13 mouse cellular contexts compared by ENCODE assay signal in the genomic region with DNA sequence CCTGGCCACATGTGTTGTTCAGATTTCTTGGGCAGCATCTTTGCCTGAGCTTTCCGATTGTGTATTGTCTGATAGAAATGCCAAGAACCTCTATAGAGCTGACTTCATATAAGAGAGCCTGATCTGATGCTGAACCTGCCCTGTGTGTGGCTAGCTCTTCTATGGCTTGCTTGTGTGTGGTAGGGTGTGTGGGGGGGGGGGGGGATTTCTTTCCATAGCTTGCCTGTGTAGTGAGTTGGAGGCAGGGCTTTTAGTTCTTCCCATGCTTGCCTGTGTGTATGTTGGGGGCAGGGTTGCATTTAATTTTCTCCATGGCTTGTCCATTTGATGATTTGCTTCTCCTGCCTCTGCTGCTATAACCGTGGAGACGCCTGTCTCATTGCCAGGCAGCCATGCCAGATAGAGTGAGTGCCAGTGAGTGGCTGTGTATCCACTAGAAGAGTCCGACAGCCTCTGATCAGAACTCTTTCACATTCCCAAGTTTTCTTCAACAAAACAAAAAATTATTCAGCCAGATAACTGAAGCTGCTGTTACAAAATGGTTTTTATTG. TPM values are rescaled to one million over a fixed set of nuclear protein-coding genes. Genes with fewer than 3 reads are reported as not detected.
DNase-seq lines count a peak whose midpoint lies in the region; ATAC-seq and TF ChIP-seq lines count a peak whose summit lies in the region.
"Had no signal": no experiment of that assay in that cellular context is flagged by ENCODE, and none has a peak within 500 bp of the region (broad histone marks: within the 10 kb centered on the region; RNA-seq: fewer than 3 reads in every experiment).

No protein-coding gene starts in this region.

- peak; percentile 37; the same call in 1 of the 2 replicates for ATAC-seq in forebrain, embryonic 14.5 days
- ATAC-seq in embryonic facial prominence, embryonic 14.5 days (ENCODE audit: low read depth): no peak
- ATAC-seq in limb, embryonic 15.5 days (ENCODE audit: insufficient number of reproducible peaks, low FRiP score, low TSS enrichment, low read depth): no peak
- ATAC-seq: Patski had no signal

- 0 out of 2 replicates have a peak, but pooled peaks cover 1% of the 10 kb centered on the region for H3K4me1 ChIP-seq in forebrain, embryonic 14.5 days (ENCODE audit: control insufficient read depth, insufficient read depth, low read length)
- H3K4me1 ChIP-seq in forebrain, embryonic 10.5 days: peaks cover 6% of the 10 kb centered on the region
- H3K4me1 ChIP-seq in embryonic facial prominence, embryonic 14.5 days (ENCODE audit: control insufficient read depth, insufficient read depth, low read length): no peaks in the 10 kb centered on the region
- peaks cover 13% of the 10 kb centered on the region for H3K4me1 ChIP-seq in limb, embryonic 15.5 days
- H3K4me1 ChIP-seq: kidney, embryonic 15.5 days had no signal

- WGBS in forebrain, embryonic 14.5 days: 75% methylated on average over 4 of the region's 4 CpGs
- 92% methylated on average over 4 of the region's 4 CpGs for WGBS in forebrain, embryonic 10.5 days
- 84% methylated on average over 4 of the region's 4 CpGs for WGBS in embryonic facial prominence, embryonic 14.5 days
- 74% methylated on average over 4 of the region's 4 CpGs for WGBS in limb, embryonic 15.5 days

- peak overlapping the region; percentile 65 for H3K27ac ChIP-seq in forebrain, embryonic 14.5 days (ENCODE audit: low read depth, low read length)
- H3K27ac ChIP-seq in forebrain, embryonic 10.5 days: no peak overlapping the region
- H3K27ac ChIP-seq in layer of hippocampus, adult 2 months: peak overlapping the region; percentile 59; the same call in 1 of the 2 replicates
- peak overlapping the region; percentile 5; the same call in 1 of the 2 replicates for H3K27ac ChIP-seq in embryonic facial prominence, embryonic 14.5 days (replicated peaks; ENCODE audit: low read depth, low read length)
- H3K27ac ChIP-seq in limb, embryonic 15.5 days: peak overlapping the region; percentile 43; the same call in 1 of the 2 replicates
- H3K27ac ChIP-seq: kidney, embryonic 15.5 days had no signal

- no peak overlapping the region for H3K4me3 ChIP-seq in forebrain, embryonic 14.5 days (ENCODE audit: low read depth, low read length)
- H3K4me3 ChIP-seq in forebrain, embryonic 10.5 days: no peak overlapping the region
- no peak overlapping the region for H3K4me3 ChIP-seq in layer of hippocampus, adult 2 months
- H3K4me3 ChIP-seq in embryonic facial prominence, embryonic 14.5 days (ENCODE audit: low read depth, low read length): no peak overlapping the region
- H3K4me3 ChIP-seq in limb, embryonic 15.5 days: no peak overlapping the region
- H3K4me3 ChIP-seq: kidney, embryonic 15.5 days had no signal

- no peak overlapping the region for H3K9ac ChIP-seq in forebrain, embryonic 14.5 days (ENCODE audit: low read length)
- H3K9ac ChIP-seq in embryonic facial prominence, embryonic 14.5 days (ENCODE audit: low read depth, low read length): no peak overlapping the region
- no peak overlapping the region for H3K9ac ChIP-seq in limb, embryonic 15.5 days
- H3K9ac ChIP-seq: kidney, embryonic 15.5 days had no signal

- H3K4me2 ChIP-seq in forebrain, embryonic 14.5 days (ENCODE audit: low read length): no peak overlapping the region
- no peak overlapping the region for H3K4me2 ChIP-seq in embryonic facial prominence, embryonic 14.5 days (ENCODE audit: low read depth, low read length)
- no peak overlapping the region for H3K4me2 ChIP-seq in limb, embryonic 15.5 days
- H3K4me2 ChIP-seq: kidney, embryonic 15.5 days had no signal

- H3K9me3 ChIP-seq in forebrain, embryonic 14.5 days (replicated peaks; ENCODE audit: control insufficient read depth, low read length): no peaks in the 10 kb centered on the region
- H3K9me3 ChIP-seq in forebrain, embryonic 10.5 days: no peaks in the 10 kb centered on the region
- H3K9me3 ChIP-seq in embryonic facial prominence, embryonic 14.5 days (ENCODE audit: control insufficient read depth, low read length): no peaks in the 10 kb centered on the region
- no peaks in the 10 kb centered on the region for H3K9me3 ChIP-seq in limb, embryonic 15.5 days
- H3K9me3 ChIP-seq: kidney, embryonic 15.5 days had no signal

- H3K27me3 ChIP-seq in forebrain, embryonic 14.5 days (replicated peaks; ENCODE audit: control insufficient read depth, insufficient read depth, low read length): no peaks in the 10 kb centered on the region
- H3K27me3 ChIP-seq in forebrain, embryonic 10.5 days (ENCODE audit: poor library complexity, severe bottlenecking): no peaks in the 10 kb centered on the region
- no peaks in the 10 kb centered on the region for H3K27me3 ChIP-seq in embryonic facial prominence, embryonic 14.5 days (replicated peaks; ENCODE audit: control insufficient read depth, insufficient read depth, low read length)
- H3K27me3 ChIP-seq in limb, embryonic 15.5 days: no peaks in the 10 kb centered on the region
- H3K27me3 ChIP-seq: kidney, embryonic 15.5 days; Patski had no signal

- TF ChIP-seq CTCF in layer of hippocampus, adult 2 months (conservative IDR thresholded peaks at IDR 0.05): no peak

- peaks cover 82% of the 10 kb centered on the region for H3K36me3 ChIP-seq in forebrain, embryonic 14.5 days (ENCODE audit: control insufficient read depth, insufficient read depth, low read length)
- peaks cover 100% of the 10 kb centered on the region for H3K36me3 ChIP-seq in forebrain, embryonic 10.5 days (replicated peaks)
- H3K36me3 ChIP-seq in embryonic facial prominence, embryonic 14.5 days (ENCODE audit: control insufficient read depth, insufficient read depth, low read length): peaks cover 87% of the 10 kb centered on the region
- H3K36me3 ChIP-seq in limb, embryonic 15.5 days: peaks cover 63% of the 10 kb centered on the region

- peak; percentile 50 for DNase-seq in forebrain, embryonic 14.5 days (ENCODE audit: low spot score)
- DNase-seq in forebrain, embryonic 10.5 days (ENCODE audit: extremely low spot score, low spot score): no peak
- peak in 1 of 2 experiments; percentile 49 for DNase-seq in layer of hippocampus, adult 2 months (ENCODE audit: low spot score in 2 of 2)
- DNase-seq in layer of hippocampus, adult 9-10 months (ENCODE audit: low spot score): no peak
- no peak for DNase-seq in embryonic facial prominence, embryonic 14.5 days (ENCODE audit: low spot score)
- DNase-seq in kidney, postnatal 10 days: no peak
- no peak for DNase-seq in frontal cortex, postnatal 25 days (ENCODE audit: low spot score in 2 of 2)
- DNase-seq: B cell, adult 2 months; thymus, adult 18-20 months had no signal

RNA-seq across cellular contexts. Expression of a gene that starts 28.4 kb away (rescaled TPM):
- 0.13 and 0.37 TPM in 2 replicates for polyA plus RNA-seq in forebrain, embryonic 14.5 days (2014; fragmentation: Nextera tagmentation; extraction: Ambion mirVana)
- 0.81 and 0.87 TPM in 2 replicates for polyA plus RNA-seq in forebrain, embryonic 10.5 days (2016; fragmentation: Nextera tagmentation; extraction: Ambion mirVana)
- total RNA-seq in layer of hippocampus, adult 2 months (2021): 1 to 10 TPM in 1 of 2 experiments, under 1 TPM in 1; 0.61 to 1.2 TPM
- polyA plus RNA-seq in embryonic facial prominence, embryonic 14.5 days (2014; fragmentation: Nextera tagmentation; extraction: Ambion mirVana): 0.12 and 0.29 TPM in 2 replicates
- 0.36 and 1.0 TPM in 2 replicates for polyA plus RNA-seq in limb, embryonic 15.5 days (2015; fragmentation: Nextera tagmentation; extraction: Ambion mirVana)

RNA-seq across cellular contexts. Expression of a gene that starts 29.0 kb away (rescaled TPM):
- polyA plus RNA-seq in forebrain, embryonic 14.5 days (2014; fragmentation: Nextera tagmentation; extraction: Ambion mirVana): 163 and 183 TPM in 2 replicates
- polyA plus RNA-seq in forebrain, embryonic 10.5 days (2016; fragmentation: Nextera tagmentation; extraction: Ambion mirVana): 293 and 298 TPM in 2 replicates
- 100 to 1,000 TPM; 132 to 138 TPM for total RNA-seq in layer of hippocampus, adult 2 months (2021)
- 310 and 342 TPM in 2 replicates for polyA plus RNA-seq in embryonic facial prominence, embryonic 14.5 days (2014; fragmentation: Nextera tagmentation; extraction: Ambion mirVana)
- 342 and 349 TPM in 2 replicates for polyA plus RNA-seq in limb, embryonic 15.5 days (2015; fragmentation: Nextera tagmentation; extraction: Ambion mirVana)

RNA-seq across cellular contexts. Expression of a gene that starts 39.5 kb away (rescaled TPM):
- 1.1 and 2.5 TPM in 2 replicates for polyA plus RNA-seq in forebrain, embryonic 14.5 days (2014; fragmentation: Nextera tagmentation; extraction: Ambion mirVana)
- 0.34 TPM in 1 of 2 replicates, not detected in the other for polyA plus RNA-seq in forebrain, embryonic 10.5 days (2016; fragmentation: Nextera tagmentation; extraction: Ambion mirVana)
- not detected for total RNA-seq in layer of hippocampus, adult 2 months (2021)
- polyA plus RNA-seq in embryonic facial prominence, embryonic 14.5 days (2014; fragmentation: Nextera tagmentation; extraction: Ambion mirVana): 0.51 TPM in 1 of 2 replicates, not detected in the other
- polyA plus RNA-seq in limb, embryonic 15.5 days (2015; fragmentation: Nextera tagmentation; extraction: Ambion mirVana): not detected in 2 replicates
- total RNA-seq: left cerebral cortex, postnatal 25 days had no signal
- polyA plus RNA-seq: Patski had no signal

RNA-seq across cellular contexts. Expression of a gene that starts 59.6 kb away (rescaled TPM):
- polyA plus RNA-seq in forebrain, embryonic 14.5 days (2014; fragmentation: Nextera tagmentation; extraction: Ambion mirVana): 72.7 and 78.5 TPM in 2 replicates
- polyA plus RNA-seq in forebrain, embryonic 10.5 days (2016; fragmentation: Nextera tagmentation; extraction: Ambion mirVana): 64.4 and 68.1 TPM in 2 replicates
- 10 to 100 TPM; 52.0 to 55.7 TPM for total RNA-seq in layer of hippocampus, adult 2 months (2021)
- 39.7 and 43.3 TPM in 2 replicates for polyA plus RNA-seq in embryonic facial prominence, embryonic 14.5 days (2014; fragmentation: Nextera tagmentation; extraction: Ambion mirVana)
- 87.6 and 87.9 TPM in 2 replicates for polyA plus RNA-seq in limb, embryonic 15.5 days (2015; fragmentation: Nextera tagmentation; extraction: Ambion mirVana)
